Mouse (Mus musculus): ENCODE results near the gene Pim2.
"Not testable (repeated sequence)": the region's sequence is repeated elsewhere in the genome, so short reads cannot be mapped to it uniquely, and the experiment has no call there.

Pim2 gene

DNA sequence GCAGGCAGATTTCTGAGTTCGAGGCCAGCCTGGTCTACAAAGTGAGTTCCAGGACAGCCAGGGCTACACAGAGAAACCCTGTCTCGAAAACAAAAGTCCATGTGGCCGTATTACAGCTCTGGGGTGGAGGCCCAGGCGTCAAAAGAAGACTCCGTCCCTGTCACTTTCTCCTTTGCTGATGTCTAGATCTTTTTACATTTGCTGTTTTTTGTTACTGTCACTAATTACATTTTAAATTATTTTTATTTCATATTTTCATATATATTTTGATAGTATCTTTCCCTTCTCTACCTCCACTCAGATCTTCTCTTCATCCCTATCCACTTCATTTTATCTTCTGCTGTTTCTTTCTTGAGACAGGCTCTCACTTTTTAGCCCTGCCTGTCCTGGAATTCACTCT, 29.7 kb downstream of the Pim2 start, which contains the start of gene Gm10491:
Gene Gm10491 (minus strand): TSS at position 101 of the 400 bp plus-strand sequence.
- DNase-seq (ENCODE audit: low read depth, low spot score): no peak

DNA sequence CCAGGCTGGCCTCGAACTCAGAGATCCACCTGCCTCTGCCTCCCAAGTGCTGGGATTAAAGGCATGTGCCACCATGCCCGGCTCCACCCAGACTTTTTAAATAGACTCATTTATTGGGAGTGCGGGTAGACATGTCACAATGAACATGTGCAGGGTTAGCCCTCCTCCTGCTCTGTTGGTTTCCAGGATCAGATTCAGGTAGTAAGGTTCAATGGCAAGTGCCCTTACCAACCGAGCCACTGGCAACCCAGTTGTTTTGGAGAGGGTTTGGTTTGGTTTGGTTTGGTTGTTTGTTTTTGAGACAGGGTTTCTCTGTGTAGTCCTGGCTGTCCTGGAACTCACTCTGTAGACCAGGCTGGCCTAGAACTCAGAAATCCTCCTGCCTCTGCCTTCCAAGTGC, 31.2 kb downstream of the Pim2 start, which contains the start of gene Gm10490:
Gene Gm10490 (plus strand): TSS at position 301 of the 400 bp plus-strand sequence.
- DNase-seq (ENCODE audit: low read depth, low spot score): not testable (repeated sequence)

DNA sequence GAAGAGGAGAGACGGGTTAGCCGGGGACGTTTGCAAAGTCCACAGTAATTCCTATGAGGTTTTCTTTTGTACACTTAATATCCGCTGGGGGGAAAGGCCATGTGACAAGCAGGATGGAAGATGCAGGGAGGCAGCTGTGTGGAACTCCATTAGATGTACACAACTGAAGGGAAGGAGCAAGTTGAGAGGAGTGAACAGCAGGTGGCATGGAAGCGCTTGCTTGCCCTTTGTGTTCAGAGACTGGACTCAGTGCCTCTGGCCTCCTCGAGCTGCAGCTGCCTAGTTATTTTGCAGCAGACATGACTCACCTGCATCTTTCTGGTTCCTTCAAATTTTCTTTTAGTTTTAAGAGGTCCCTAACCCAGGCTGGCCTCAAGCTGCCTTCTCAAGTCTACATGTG, 32.4 kb downstream of the Pim2 start:
- peak; percentile 30 for DNase-seq (ENCODE audit: low read depth, low spot score)

DNA sequence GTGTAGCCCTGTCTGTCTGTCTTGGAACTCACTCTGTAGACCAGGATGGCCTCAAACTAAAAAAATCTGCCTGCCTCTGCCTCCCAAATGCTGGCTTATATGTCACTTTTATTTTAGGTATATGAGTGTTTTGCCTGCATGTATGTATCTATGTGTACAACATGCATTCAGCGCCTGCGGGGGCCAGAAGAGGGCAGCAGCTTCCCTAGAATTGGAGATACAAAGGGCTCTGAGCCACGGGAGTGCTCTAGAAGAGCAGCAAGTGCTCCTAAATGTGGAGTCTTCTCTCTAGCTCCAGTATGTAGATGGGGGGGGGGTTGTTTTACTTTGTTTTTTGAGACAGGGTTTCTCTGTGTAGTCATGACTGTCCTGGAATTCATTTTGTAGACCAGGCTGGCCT, 37.6 kb downstream of the Pim2 start:
- DNase-seq (ENCODE audit: low read depth, low spot score): peak; percentile 20

DNA sequence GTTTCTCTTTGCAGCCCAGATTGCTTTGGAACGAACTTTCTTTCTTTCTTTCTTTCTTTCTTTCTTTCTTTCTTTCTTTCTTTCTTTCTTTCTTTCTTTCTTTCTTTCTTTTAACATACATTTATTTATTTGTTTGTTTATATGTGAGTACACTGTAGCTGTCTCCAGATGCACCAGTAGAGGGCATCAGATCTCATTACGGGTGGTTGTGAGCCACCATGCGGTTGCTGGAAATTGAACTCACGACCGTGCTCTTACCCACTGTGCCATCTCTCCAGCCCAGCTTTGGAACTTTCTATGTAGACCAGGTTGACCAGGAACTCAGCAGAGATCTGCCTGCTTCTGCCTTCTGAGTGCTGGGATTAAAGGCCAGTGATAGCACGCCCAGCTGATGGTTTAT, 39.9 kb downstream of the Pim2 start:
- not testable (repeated sequence) for DNase-seq (ENCODE audit: low read depth, low spot score)

DNA sequence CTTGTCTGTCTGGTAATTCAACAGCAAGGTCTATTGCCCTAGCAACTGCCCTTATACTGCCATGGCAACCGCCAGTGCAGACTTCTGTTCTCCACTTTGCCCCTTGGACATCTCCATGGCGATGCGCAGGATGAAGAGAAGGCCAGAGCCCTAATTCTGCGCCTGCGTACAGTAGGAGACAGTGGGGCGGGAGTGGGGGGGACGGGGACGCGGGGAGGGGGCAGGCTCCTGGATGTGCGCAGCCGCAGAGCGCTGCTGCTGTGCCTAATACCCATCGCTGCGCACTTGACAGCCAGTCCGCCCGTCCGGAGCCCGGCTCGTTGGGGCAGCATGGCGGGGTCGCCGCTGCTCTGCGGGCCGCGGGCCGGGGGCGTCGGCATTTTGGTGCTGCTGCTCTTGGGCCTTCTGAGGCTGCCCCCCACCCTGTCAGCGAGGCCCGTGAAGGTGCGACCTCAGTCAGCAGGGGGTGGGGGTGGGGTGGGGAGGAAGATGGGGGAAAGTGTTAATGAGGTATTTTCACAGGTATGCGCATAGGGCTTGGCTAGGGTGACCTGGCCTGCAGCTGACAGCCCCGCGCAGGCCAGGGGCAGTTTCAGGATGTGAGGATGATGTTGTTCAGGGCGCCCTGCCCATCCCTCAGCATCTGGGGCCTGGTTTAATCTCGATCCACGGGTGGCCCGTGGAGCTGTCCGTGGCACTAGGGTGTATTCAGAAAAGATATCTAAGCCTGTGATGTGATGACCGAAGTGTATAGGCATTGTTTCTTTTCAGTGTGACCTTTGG, 41.7 kb downstream of the Pim2 start, which contains the start of gene Pcsk1n:
Gene Pcsk1n (plus strand): TSS at position 222 of the 783 bp plus-strand sequence.
- DNase-seq (ENCODE audit: low read depth, low spot score): peak; percentile 92

DNA sequence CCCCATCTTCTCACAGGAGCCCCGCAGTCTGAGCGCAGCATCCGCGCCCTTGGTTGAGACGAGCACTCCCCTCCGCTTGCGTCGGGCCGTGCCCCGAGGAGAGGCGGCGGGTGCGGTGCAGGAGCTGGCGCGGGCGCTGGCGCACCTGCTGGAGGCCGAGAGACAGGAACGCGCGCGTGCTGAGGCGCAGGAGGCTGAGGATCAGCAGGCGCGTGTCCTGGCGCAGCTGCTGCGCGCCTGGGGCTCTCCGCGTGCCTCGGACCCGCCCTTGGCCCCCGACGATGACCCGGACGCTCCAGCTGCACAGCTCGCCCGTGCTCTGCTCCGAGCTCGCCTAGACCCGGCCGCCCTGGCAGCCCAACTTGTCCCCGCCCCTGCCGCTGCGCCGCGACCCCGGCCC, 44.0 kb downstream of the Pim2 start:
- peak; percentile 53 for DNase-seq (ENCODE audit: low read depth, low spot score)

DNA sequence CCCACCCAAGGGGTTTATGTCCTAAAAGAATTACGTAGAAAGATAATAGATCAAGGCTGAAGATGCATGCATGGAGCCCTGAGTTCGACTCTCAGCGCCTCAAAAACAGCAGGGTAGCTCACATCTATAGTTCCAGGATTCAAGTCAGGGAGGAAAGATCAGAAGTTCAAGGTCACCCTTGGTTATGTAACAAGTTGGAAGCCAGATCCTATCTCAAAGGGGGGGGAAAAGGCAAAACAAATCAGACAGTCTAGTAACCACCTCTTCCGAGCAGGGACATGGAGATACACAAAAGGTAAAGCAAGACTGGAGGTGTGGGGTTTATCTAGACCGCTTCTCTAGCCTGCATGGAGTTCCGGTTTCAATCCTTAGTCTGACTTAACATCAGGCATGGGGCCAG, 48.2 kb downstream of the Pim2 start:
- DNase-seq (ENCODE audit: low read depth, low spot score): no peak

DNA sequence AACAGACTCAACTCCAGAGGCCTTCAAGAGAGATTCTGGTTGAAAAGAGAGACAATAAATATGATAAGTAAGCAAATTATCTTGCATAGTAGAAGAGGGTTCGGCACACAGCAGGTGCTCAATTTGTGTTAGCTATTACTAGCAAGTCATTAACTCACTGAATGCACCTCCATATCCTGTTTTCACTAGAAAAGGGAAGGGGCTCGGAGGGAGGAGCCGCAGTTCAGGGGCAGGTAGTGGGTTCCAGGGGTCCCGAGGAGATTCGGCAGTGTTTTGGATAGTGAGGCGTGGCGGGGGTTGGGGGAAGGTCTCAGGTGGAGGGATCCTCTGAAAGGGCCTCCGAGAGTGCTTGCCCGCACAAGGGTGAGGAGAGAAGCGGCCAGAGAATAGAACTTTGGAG, 49.1 kb downstream of the Pim2 start:
- DNase-seq (ENCODE audit: low read depth, low spot score): no peak

DNA sequence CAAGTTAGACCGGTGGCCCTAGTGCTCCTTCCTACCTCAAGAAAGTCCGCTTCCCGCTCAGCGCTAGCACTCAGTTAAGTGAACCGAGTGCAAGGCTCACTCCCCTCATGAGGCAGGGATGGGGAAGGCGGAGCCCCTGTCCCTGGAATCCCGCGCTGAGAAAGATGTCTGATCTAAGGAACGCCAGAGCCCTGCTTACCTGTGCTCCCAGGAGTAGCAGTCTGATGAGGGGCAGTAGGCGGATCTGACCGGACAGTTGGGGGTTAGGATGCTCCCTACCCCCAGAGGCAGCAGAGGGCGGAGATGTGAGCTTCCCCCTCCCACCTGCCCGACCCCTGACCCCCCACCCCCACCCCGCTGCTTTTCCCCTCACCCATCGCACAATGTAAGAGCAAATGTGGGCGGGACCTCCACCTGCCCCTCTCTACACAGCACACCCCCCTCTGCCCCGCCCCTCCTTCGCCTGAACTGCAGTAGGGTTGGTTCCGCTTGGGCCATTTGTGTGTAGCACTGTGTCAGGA, 50.3 kb downstream of the Pim2 start, which contains the start of gene Eras:
Gene Eras (minus strand): TSS at position 338 of the 521 bp plus-strand sequence.
- DNase-seq (ENCODE audit: low read depth, low spot score): no peak

All from brain, adult 2 months (tissue).